Mouse (Mus musculus) adrenal gland, adult 10 weeks (tissue): Measurements from ENCODE around the gene Tnrc6c. TPM values are rescaled to one million over a fixed set of nuclear protein-coding genes. Genes with fewer than 3 reads are reported as not detected.

Experiments
- polyA plus RNA-seq: library from polyadenylated mRNA; stranded (reverse); fragments of 350-450 nt; fragmentation: Illumina TruSeq; extraction: RNeasy Lipid Tissue Mini Kit (QIAGEN cat#74804); gene quantifications from one replicate; pipeline ENCODE4 v1.2.3, GENCODE M21; 2014; ENCODE audit warnings: low read depth, low replicate concordance

Gene Tnrc6c
- polyA plus RNA-seq, result 9.9 TPM

GRCm38 (mm10) chr11:117653491-117654351 is at the start of gene Tnrc6c:
Tnrc6c (plus strand) TSS chr11:117654289.

GRCm38 (mm10) chr11:117781993-117782704 is 128.1 kb downstream of the Tnrc6c start, which contains the start of the genes Tmc8 and Tmc6:
Tmc8 (plus strand) TSS chr11:117782076.
Tmc6 (minus strand) TSS chr11:117782198.

GRCm38 (mm10) chr11:117797511-117798159 is 143.5 kb downstream of the Tnrc6c start, which contains the start of gene 6030468B19Rik:
6030468B19Rik (plus strand) TSS chr11:117797660.

GRCm38 (mm10) chr11:117809407-117810311 is 155.6 kb downstream of the Tnrc6c start, which contains the start of the genes Gm20708 and Syngr2:
Gm20708 (plus strand) TSS chr11:117809668.
Syngr2 (plus strand) TSS chr11:117809668.

Other genes starting within 250 kb of the Tnrc6c start
- gene Gm11733, start 169.9 kb upstream of the Tnrc6c start, polyA plus RNA-seq, result not detected
- 0.35 TPM for gene Tmc8, start 127.8 kb downstream of the Tnrc6c start, polyA plus RNA-seq
- gene Tmc6, start 127.9 kb downstream of the Tnrc6c start, polyA plus RNA-seq, result 0.70 TPM
- not detected for gene 6030468B19Rik, start 143.4 kb downstream of the Tnrc6c start, polyA plus RNA-seq
- gene Gm20708, start 155.4 kb downstream of the Tnrc6c start, polyA plus RNA-seq, result 2.5 TPM
- 7.9 TPM for gene Syngr2, start 155.4 kb downstream of the Tnrc6c start, polyA plus RNA-seq
- 0.64 TPM for gene Afmid, start 171.6 kb downstream of the Tnrc6c start, polyA plus RNA-seq
- not detected for gene Tk1, start 171.8 kb downstream of the Tnrc6c start, polyA plus RNA-seq
- gene Birc5, start 195.0 kb downstream of the Tnrc6c start, polyA plus RNA-seq, result 3.5 TPM
- not detected for gene Tmem235, start 206.5 kb downstream of the Tnrc6c start, polyA plus RNA-seq
- gene Tha1, start 219.2 kb downstream of the Tnrc6c start, polyA plus RNA-seq, result not detected